Mouse (Mus musculus) olfactory bulb, adult 2 months (tissue): ENCODE data around the gene Pappa2.

Experiments used
- CTCF ChIP-seq: fragments of 200-500 bp; IDR thresholded peaks from 2 replicates; pipeline ENCODE4 v1.5.1; 2012; ENCODE audit warnings: low read depth, mild to moderate bottlenecking, low read length, moderate library complexity; ENCODE audit not compliant: insufficient read depth
- POLR2A ChIP-seq: fragments of 200-500 bp; IDR thresholded peaks from 2 replicates; pipeline ENCODE4 v1.6.1; 2012; ENCODE audit warnings: mild to moderate bottlenecking, low read depth, low read length, moderate library complexity; ENCODE audit not compliant: insufficient read depth

DNA sequence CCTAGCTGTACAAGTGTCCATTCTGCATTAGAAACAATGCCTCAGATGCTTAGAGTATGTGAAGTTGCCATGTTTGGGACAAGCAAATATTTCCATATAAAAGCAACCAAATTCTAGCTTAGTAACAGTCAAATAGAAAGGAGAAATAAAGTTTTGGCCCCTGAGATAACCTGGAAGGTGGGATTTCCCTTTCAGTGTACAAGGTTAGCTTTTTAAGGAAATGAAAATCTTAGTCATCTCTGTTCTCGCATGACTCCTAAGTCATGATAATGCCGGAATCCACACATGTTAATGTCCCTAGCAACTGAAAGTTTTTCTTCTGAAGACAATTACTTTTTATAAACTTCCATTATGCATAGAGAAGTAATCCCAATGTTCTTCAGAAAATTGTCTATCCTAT is 160.6 kb downstream of the Pappa2 start:
- TF ChIP-seq POLR2A (no peak), CTCF (no peak)
